Comparison of ENCODE assay signal across 8 mouse cellular contexts in genomic region chrX:134750764-134751592, GRCm38 (mm10). TPM values are rescaled to one million over a fixed set of nuclear protein-coding genes. Genes with fewer than 3 reads are reported as not detected.
DNase-seq lines count a peak whose midpoint lies in the region; ATAC-seq and TF ChIP-seq lines count a peak whose summit lies in the region.

Armcx6 (minus strand) TSS chrX:134751417.

- H3K36me3 ChIP-seq in MEL (ENCODE audit: control insufficient read depth in 1 of 2, insufficient read depth in 2 of 2, low read length in 2 of 2), result no peaks in the 10 kb centered on the region
- H3K36me3 ChIP-seq in forebrain, embryonic 15.5 days, result no peaks in the 10 kb centered on the region
- H3K36me3 ChIP-seq in lung, embryonic 14.5 days (ENCODE audit: insufficient read depth), result no peaks in the 10 kb centered on the region
- no peaks in the 10 kb centered on the region for H3K36me3 ChIP-seq in thymus, adult 2 months (ENCODE audit: control insufficient read depth, insufficient read depth, low read length)

- TF ChIP-seq EP300 in MEL (IDR thresholded peaks at IDR 0.05; ENCODE audit: low read depth in 1 of 2, low read length in 2 of 2), result no peak

- H3K4me1 ChIP-seq in MEL (ENCODE audit: control insufficient read depth in 1 of 2, insufficient read depth in 2 of 2, low read length in 2 of 2), result no peaks in the 10 kb centered on the region
- H3K4me1 ChIP-seq in forebrain, embryonic 15.5 days, result peaks cover 8% of the 10 kb centered on the region
- no peaks in the 10 kb centered on the region for H3K4me1 ChIP-seq in lung, embryonic 14.5 days (ENCODE audit: insufficient read depth)
- peaks cover 16% of the 10 kb centered on the region for H3K4me1 ChIP-seq in thymus, adult 2 months (replicated peaks; ENCODE audit: control insufficient read depth, insufficient read depth, low read length)

- no peak within 1 kb of the TSS for H3K9ac ChIP-seq in MEL (ENCODE audit: control insufficient read depth, low read depth, low read length, poor library complexity, severe bottlenecking)
- peak within 1 kb of the TSS; percentile 57 for H3K9ac ChIP-seq in forebrain, embryonic 15.5 days (replicated peaks)
- H3K9ac ChIP-seq in lung, embryonic 14.5 days, result peak within 1 kb of the TSS; percentile 64

- no peak within 1 kb of the TSS for H3K4me3 ChIP-seq in MEL (ENCODE audit: control insufficient read depth in 1 of 2, insufficient read depth in 1 of 2, low read depth in 2 of 2, low read length in 2 of 2)
- peak within 1 kb of the TSS; percentile 56 for H3K4me3 ChIP-seq in forebrain, embryonic 15.5 days
- H3K4me3 ChIP-seq in lung, embryonic 14.5 days (ENCODE audit: low read depth, low read length), result peak within 1 kb of the TSS; percentile 52
- peak within 1 kb of the TSS; percentile 53 for H3K4me3 ChIP-seq in thymus, adult 2 months (ENCODE audit: control insufficient read depth, insufficient read depth, low read length)

- no peak for DNase-seq in MEL (ENCODE audit: low read depth, low spot score)
- DNase-seq in cerebellum, adult 11 months, result peak; percentile 54
- peak; percentile 65 to 70 for DNase-seq in heart, postnatal 14 days
- DNase-seq in layer of hippocampus, adult 18-20 months (ENCODE audit: low spot score in 2 of 2), result peak; percentile 38 to 79
- peak; percentile 89 for DNase-seq in lung, embryonic 14.5 days
- DNase-seq in thymus, adult 2 months, result peak; percentile 67

- no peaks in the 10 kb centered on the region for H3K79me2 ChIP-seq in MEL (ENCODE audit: control insufficient read depth, insufficient read depth, low read length, poor library complexity)

- ATAC-seq in forebrain, embryonic 15.5 days (replicated peaks), result peak; percentile 96
- ATAC-seq in lung, embryonic 14.5 days (ENCODE audit: insufficient read depth), result peak; percentile 94
- peak; percentile 84 for ATAC-seq in neutrophil, adult 5-6 weeks (ENCODE audit: extremely low read depth, insufficient number of reproducible peaks, low FRiP score, poor library complexity, severe bottlenecking)

- H3K27ac ChIP-seq in MEL (ENCODE audit: control insufficient read depth, low read depth, low read length), result no peak within 1 kb of the TSS
- H3K27ac ChIP-seq in forebrain, embryonic 15.5 days (replicated peaks), result peak within 1 kb of the TSS; percentile 79
- peak within 1 kb of the TSS; percentile 78 for H3K27ac ChIP-seq in lung, embryonic 14.5 days (ENCODE audit: low read depth)
- H3K27ac ChIP-seq in thymus, adult 2 months (ENCODE audit: control insufficient read depth, insufficient read depth, low read length), result no peak within 1 kb of the TSS

- TF ChIP-seq RAD21 in MEL (IDR thresholded peaks at IDR 0.05; ENCODE audit: low read depth, low read length), result no peak

- WGBS in forebrain, embryonic 15.5 days, result 21% methylated on average over 34 of the region's 36 CpGs
- WGBS in lung, embryonic 14.5 days, result 9% methylated on average over 32 of the region's 36 CpGs
- WGBS in thymus, adult 2 months, result under 1% methylated on average over 34 of the region's 36 CpGs

- intact Hi-C loops in heart, postnatal 14 days (cut with DNase I), result loop anchor here (10.0 kb wide), 1 partner anchor 146 kb away; the partner anchor contains the start of genes Gla and Hnrnph2

- TF ChIP-seq POLR2A in MEL (IDR thresholded peaks at IDR 0.05; ENCODE audit: control insufficient read depth in 1 of 2, insufficient read depth in 1 of 2, low read depth in 1 of 2, low read length in 2 of 2, poor library complexity in 1 of 2), result no peak
- TF ChIP-seq POLR2A in thymus, adult 2 months (IDR thresholded peaks at IDR 0.05; ENCODE audit: control insufficient read depth, extremely low read depth, insufficient read depth, low read length, poor library complexity), result no peak

- no peak for TF ChIP-seq CTCF in MEL (IDR thresholded peaks at IDR 0.05 in 2 of 3, conservative IDR thresholded peaks at IDR 0.05 in 1 of 3; ENCODE audit: control insufficient read depth in 1 of 3, insufficient read depth in 1 of 3, low read depth in 2 of 3, low read length in 3 of 3, poor library complexity in 1 of 3, severe bottlenecking in 1 of 3)
- TF ChIP-seq CTCF in lung, embryonic 14.5 days (IDR thresholded peaks at IDR 0.05; ENCODE audit: low read depth), result peak; percentile 32; the same call in 1 of the 2 replicates
- no peak for TF ChIP-seq CTCF in thymus, adult 2 months (IDR thresholded peaks at IDR 0.05; ENCODE audit: borderline replicate concordance, control insufficient read depth, extremely low read depth, insufficient read depth, low read length, poor library complexity)

- no peaks in the 10 kb centered on the region for H3K9me3 ChIP-seq in MEL (replicated peaks; ENCODE audit: insufficient read depth, low read length)
- H3K9me3 ChIP-seq in forebrain, embryonic 15.5 days, result no peaks in the 10 kb centered on the region
- no peaks in the 10 kb centered on the region for H3K9me3 ChIP-seq in lung, embryonic 14.5 days (ENCODE audit: low read depth, low read length)

- H3K27me3 ChIP-seq in MEL (ENCODE audit: control insufficient read depth in 1 of 2, insufficient read depth in 2 of 2, low read length in 2 of 2), result peaks cover 5 to 12% of the 10 kb centered on the region in 2 experiments
- H3K27me3 ChIP-seq in forebrain, embryonic 15.5 days, result 0 out of 2 replicates have a peak, but pooled peaks cover 2% of the 10 kb centered on the region
- 0 out of 2 replicates have a peak, but pooled peaks cover 4% of the 10 kb centered on the region for H3K27me3 ChIP-seq in lung, embryonic 14.5 days (ENCODE audit: insufficient read depth, low read length)
- no peaks in the 10 kb centered on the region for H3K27me3 ChIP-seq in thymus, adult 2 months (ENCODE audit: control insufficient read depth, insufficient read depth, low read length)

- H3K4me2 ChIP-seq in forebrain, embryonic 15.5 days (replicated peaks), result peak within 1 kb of the TSS; percentile 53
- peak within 1 kb of the TSS; percentile 64 for H3K4me2 ChIP-seq in lung, embryonic 14.5 days

TF ChIP-seq in MEL, 35 proteins besides CTCF, POLR2A, EP300 and RAD21:
- TF ChIP-seq USF1 (IDR thresholded peaks at IDR 0.05; ENCODE audit: low read depth, low read length) (peak; percentile 45; the same call in 1 of the 2 replicates), SIN3A (IDR thresholded peaks at IDR 0.05; ENCODE audit: low read length) (no peak)

RNA-seq across cellular contexts. Expression of gene Armcx6, which starts in this region (rescaled TPM):
- not detected in 2 replicates for total RNA-seq in MEL (2012; rRNA removed)
- not detected for polyA plus RNA-seq in MEL (2012; ENCODE audit: insufficient read depth in 1 of 2, insufficient read length in 2 of 2, low read depth in 1 of 2, low replicate concordance in 2 of 2, missing spikeins in 1 of 2)
- polyA plus RNA-seq in forebrain, embryonic 15.5 days (2015; fragmentation: Nextera tagmentation; extraction: Ambion mirVana), result 30.2 and 33.2 TPM in 2 replicates
- 1 to 10 TPM; 1.7 to 2.5 TPM for total RNA-seq in heart, postnatal 14 days (2021)
- 1 to 10 TPM; 7.1 to 7.8 TPM for total RNA-seq in layer of hippocampus, adult 18-20 months (2021)
- 19.5 and 22.1 TPM in 2 replicates for polyA plus RNA-seq in lung, embryonic 14.5 days (2014; fragmentation: Nextera tagmentation; extraction: Ambion mirVana)
- total RNA-seq in neutrophil, adult 5-6 weeks (2017), result 0.23 TPM in 1 of 2 replicates, not detected in the other
- 3.4 and 4.0 TPM in 2 replicates for polyA plus RNA-seq in thymus, adult 2 months (2012; rRNA removed)

Comparison
In these comparisons a context has a peak if more than half of its experiments do, and no peak if none do; other contexts are left out.
1. Peak in ATAC-seq in neutrophil, adult 5-6 weeks; RNA of the gene not detected or under 1 TPM.
2. H3K27ac ChIP-seq: peak in forebrain, embryonic 15.5 days (single experiment) and lung, embryonic 14.5 days (single experiment); none in MEL (single experiment) and thymus, adult 2 months (single experiment).
3. H3K4me3 ChIP-seq: peak in forebrain, embryonic 15.5 days (single experiment), lung, embryonic 14.5 days (single experiment) and thymus, adult 2 months (single experiment); none in MEL (0 of 2).
4. Peak in every context shown above with its lines, with median percentiles within 50 percentile points of each other: ATAC-seq.